Mouse (Mus musculus): ENCODE measurements at regions not wholly inside any gene's neighbourhood (a gene's known extent, or its start where the extent isn't known, plus 50 kb on each side); places are given as distances from the start of the nearest gene placed in this dataset.

DNA sequence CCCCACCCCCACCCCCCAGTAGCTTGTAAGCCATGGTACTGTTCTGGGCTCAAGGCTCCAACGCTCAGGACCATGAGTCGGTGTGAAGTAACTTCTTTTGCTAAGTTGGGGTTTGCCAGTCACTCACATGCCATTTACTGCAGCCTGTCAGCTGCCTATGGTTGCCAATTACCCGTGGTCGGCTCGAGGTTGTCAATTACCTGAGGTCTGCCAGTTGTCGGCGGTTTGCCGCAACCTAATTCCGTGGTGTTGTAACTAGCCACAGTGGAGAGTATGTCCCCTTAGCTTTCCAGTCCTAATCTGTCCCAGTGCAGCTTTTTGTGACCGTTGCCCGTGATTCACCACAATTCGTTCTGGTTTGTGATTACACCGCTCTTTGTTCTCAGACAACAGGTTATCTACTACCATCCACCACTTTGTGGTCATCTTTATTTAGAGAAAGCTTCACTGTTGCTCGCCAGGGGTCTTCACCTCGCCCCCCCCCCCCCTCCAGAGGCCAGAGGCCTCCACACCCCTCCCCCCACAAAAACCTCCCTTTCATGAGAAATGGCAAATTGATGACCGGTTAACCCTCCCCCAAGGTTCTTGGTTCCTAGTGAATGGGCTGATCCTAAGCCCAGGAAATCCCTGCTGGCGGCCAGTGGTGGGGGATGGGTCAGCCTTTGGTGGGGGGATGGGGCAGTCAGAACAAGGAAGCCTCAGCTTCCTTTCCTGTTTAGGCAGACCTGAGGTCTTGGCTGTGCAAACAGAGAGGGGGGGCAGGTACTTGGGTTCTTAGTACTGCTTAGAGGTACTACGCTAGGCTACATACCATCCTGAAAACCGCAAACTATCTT, 69.7 kb downstream of the Rtl1 start:
- TF ChIP-seq CTCF (IDR thresholded peaks at IDR 0.05; ENCODE audit: insufficient read depth, low read depth, low read length) (no peak), POLR2A (IDR thresholded peaks at IDR 0.05; ENCODE audit: insufficient read depth, low read depth, low read length) (no peak)
